Comparison of ENCODE assay signal across 19 mouse cellular contexts in the genomic region with DNA sequence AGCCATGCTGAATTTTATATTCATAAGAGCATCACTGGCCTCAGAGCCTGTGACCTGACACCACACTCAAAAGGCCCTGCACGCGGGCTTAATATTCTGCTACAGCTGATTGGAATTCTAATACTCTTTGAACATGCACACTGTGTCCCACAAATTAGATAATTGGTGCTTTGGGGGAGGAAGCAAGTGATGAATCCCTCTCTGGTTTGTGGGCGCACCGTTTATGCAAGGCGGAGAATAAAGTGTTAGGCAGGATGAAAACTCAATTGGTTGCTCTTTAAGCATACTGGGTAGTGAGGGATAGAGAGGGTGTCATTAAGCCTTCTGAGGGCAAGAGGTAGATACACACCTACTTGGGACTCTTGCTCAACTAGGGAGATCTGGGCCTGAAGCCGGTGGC.
"Had no signal": no experiment of that assay in that cellular context is flagged by ENCODE, and none has a peak within 500 bp of the region (broad histone marks: within the 10 kb centered on the region; RNA-seq: fewer than 3 reads in every experiment).

No protein-coding gene starts in this region.

- ATAC-seq: lung, postnatal 0 days; midbrain, embryonic 13.5 days; midbrain, embryonic 15.5 days had no signal

- H3K4me2 ChIP-seq: lung, embryonic 15.5 days; midbrain, embryonic 11.5 days; midbrain, embryonic 13.5 days; midbrain, embryonic 15.5 days had no signal

- H3K27me3 ChIP-seq: lung, embryonic 15.5 days; megakaryocyte, embryonic 14.5 days; midbrain, embryonic 13.5 days; midbrain, embryonic 15.5 days had no signal

- DNase-seq: lung, adult 2 months; lung, postnatal 14 days; lung, postnatal 36 days; retina, postnatal 1 day; right cerebral cortex, adult 18-20 months; right cerebral cortex, postnatal 25 days; right cerebral cortex, postnatal 4 days; spleen, adult 18-20 months; thymus, adult 2 months; thymus, postnatal 25 days; thymus, postnatal 4 days had no signal

- H3K36me3 ChIP-seq: lung, embryonic 15.5 days; midbrain, embryonic 15.5 days had no signal

- H3K4me3 ChIP-seq: lung, embryonic 15.5 days; megakaryocyte, embryonic 14.5 days; midbrain, embryonic 13.5 days; midbrain, embryonic 15.5 days had no signal

- H3K4me1 ChIP-seq: lung, embryonic 15.5 days; megakaryocyte, embryonic 14.5 days; midbrain, embryonic 13.5 days; midbrain, embryonic 15.5 days had no signal

- H3K9ac ChIP-seq: liver, embryonic 14.5 days; lung, embryonic 15.5 days; midbrain, embryonic 13.5 days; midbrain, embryonic 15.5 days had no signal

- H3K9me3 ChIP-seq: lung, embryonic 15.5 days; midbrain, embryonic 13.5 days; midbrain, embryonic 15.5 days had no signal

- H3K27ac ChIP-seq: liver, embryonic 14.5 days; lung, embryonic 15.5 days; macrophage; midbrain, embryonic 13.5 days; midbrain, embryonic 15.5 days had no signal
